Mouse (Mus musculus): ENCODE measurements at regions not wholly inside any gene's neighbourhood (a gene's known extent, or its start where the extent isn't known, plus 50 kb on each side); places are given as distances from the start of the nearest gene placed in this dataset.

GRCm38 (mm10) chr17:9759421-9759852 is 89.9 kb upstream of the Pabpc6 start:
- peak; percentile 60 for TF ChIP-seq CTCF (IDR thresholded peaks at IDR 0.05; ENCODE audit: borderline replicate concordance, extremely low read depth, insufficient read depth, insufficient read length)
- TF ChIP-seq POLR2A (IDR thresholded peaks at IDR 0.05; ENCODE audit: borderline replicate concordance, extremely low read depth, insufficient read depth, insufficient read length, poor library complexity, severe bottlenecking) = no peak
